Mouse (Mus musculus) heart, embryonic 10.5 days (tissue): Measurements from ENCODE around the gene Pcnx2. TPM values are rescaled to one million over a fixed set of nuclear protein-coding genes. Genes with fewer than 3 reads are reported as not detected.
A peak's percentile ranks its signal among the peaks of the same experiment; 100 is the strongest.

Experiments
- DNase-seq: peaks from one replicate; pipeline ENCODE4 v3.0.0-alpha.2; 2017; ENCODE audit warnings: low spot score
- H3K27ac ChIP-seq: fragments of 300-500 bp; sonication (generic); 2 replicates; pipeline ENCODE4 v1.5.1; 2016; ENCODE audit warnings: mild to moderate bottlenecking
- H3K27me3 ChIP-seq: fragments of 300-500 bp; sonication (generic); 2 replicates; pipeline ENCODE4 v1.6.1; 2016; ENCODE audit warnings: mild to moderate bottlenecking; ENCODE audit not compliant: poor library complexity, insufficient read depth, severe bottlenecking
- H3K36me3 ChIP-seq: fragments of 300-500 bp; sonication (generic); 2 replicates; pipeline ENCODE4 v1.6.1; 2016; ENCODE audit warnings: mild to moderate bottlenecking, moderate library complexity
- H3K4me1 ChIP-seq: fragments of 300-500 bp; sonication (generic); 2 replicates; pipeline ENCODE4 v1.6.1; 2016; ENCODE audit warnings: mild to moderate bottlenecking
- H3K4me3 ChIP-seq: fragments of 300-500 bp; sonication (generic); 2 replicates; pipeline ENCODE4 v1.5.1; 2016; ENCODE audit warnings: mild to moderate bottlenecking, moderate library complexity
- H3K9me3 ChIP-seq: fragments of 300-500 bp; sonication (generic); 2 replicates; pipeline ENCODE4 v1.6.1; 2016; ENCODE audit warnings: mild to moderate bottlenecking, moderate library complexity
- WGBS: fragments of 180-500 bp; shearing (Covaris S2); methylation state at CpG from one replicate; pipeline ENCODE4 v1.1.7; 2016; 5-methylcytosine and 5-hydroxymethylcytosine counted together
- polyA plus RNA-seq: library from polyadenylated mRNA; unstranded; fragments of >200 nt; fragmentation: Nextera tagmentation; extraction: Ambion mirVana; gene quantifications from 2 replicates; pipeline ENCODE4 v1.2.1, GENCODE M21; 2016

Gene Pcnx2
- polyA plus RNA-seq, 1 experiment from 2014 or later, result 0.44 TPM

DNA sequence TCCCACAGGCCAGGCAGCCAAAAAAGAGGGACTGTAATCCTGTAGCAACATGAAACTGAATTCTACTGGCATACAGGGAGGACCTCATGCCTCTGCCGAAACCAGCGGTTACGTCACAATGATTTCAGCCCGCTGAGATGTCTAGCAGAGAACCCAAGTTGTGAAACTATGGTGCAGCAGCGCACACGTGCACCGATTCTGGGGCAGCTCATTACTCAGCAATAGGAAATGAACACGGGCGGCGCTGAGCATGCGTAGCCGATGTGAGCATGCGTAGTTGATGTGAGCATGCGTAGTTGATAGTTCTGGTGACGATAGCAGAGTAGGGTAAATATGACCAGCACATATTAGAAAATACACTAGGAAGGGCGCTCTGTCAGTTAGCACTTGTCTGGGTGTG is 52.8 kb downstream of the Pcnx2 start:
- 95% methylated on average over 16 of the region's 16 CpGs for WGBS
- H3K36me3 ChIP-seq, result no peaks in the 10 kb centered on the region
- no peak overlapping the region for H3K4me3 ChIP-seq
- DNase-seq, result no peak
- H3K27me3 ChIP-seq, result no peaks in the 10 kb centered on the region
- H3K9me3 ChIP-seq, result no peaks in the 10 kb centered on the region
- H3K27ac ChIP-seq, result no peak overlapping the region
- H3K4me1 ChIP-seq, result peaks cover 17% of the 10 kb centered on the region

DNA sequence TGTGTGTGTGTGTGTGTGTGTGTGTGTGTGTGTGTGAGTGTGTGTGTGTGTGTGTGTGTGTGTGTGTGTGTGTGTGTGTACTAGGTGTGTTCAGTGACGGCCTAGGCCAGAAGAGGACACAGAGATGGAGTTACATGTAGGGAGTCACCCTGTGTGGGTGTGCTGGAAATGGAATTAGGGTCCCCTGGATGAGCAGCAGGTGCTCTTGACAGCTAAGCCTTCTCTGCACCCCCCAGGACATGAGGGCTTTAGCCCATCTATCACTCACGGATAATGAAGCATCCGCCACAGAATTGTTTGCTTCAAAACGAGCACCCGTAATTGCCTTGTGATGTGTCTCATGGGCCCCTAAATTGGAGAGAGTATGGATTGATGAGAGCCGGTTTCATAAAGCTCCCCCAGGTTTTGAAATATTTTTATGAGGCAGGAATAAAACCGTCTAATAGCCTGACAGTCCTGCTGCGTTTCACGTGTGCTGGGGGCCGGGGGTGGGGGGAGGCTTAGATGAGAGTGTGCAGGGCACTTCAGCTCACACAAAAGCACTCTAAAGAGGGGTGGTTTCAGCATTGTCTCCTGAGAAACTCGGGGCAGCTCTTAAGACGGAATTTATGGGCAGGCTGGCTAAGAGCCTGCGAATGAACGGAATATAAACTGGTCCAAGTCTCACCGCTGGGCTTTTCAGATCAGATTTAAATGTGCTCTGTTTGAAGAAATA is 54.8 kb downstream of the Pcnx2 start:
- Histone ChIP-seq H3K36me3 (no peaks in the 10 kb centered on the region), H3K4me1 (peaks cover 25% of the 10 kb centered on the region), H3K9me3 (no peaks in the 10 kb centered on the region), H3K4me3 (no peak overlapping the region), H3K27ac (no peak overlapping the region), H3K27me3 (no peaks in the 10 kb centered on the region)
- 80% methylated on average over 15 of the region's 15 CpGs for WGBS
- DNase-seq, result no peak

GRCm38 (mm10) chr8:125842158-125842557 is 56.0 kb downstream of the Pcnx2 start:
- WGBS, result 17% methylated on average over 7 of the region's 7 CpGs
- no peak for DNase-seq
- Histone ChIP-seq H3K27me3 (no peaks in the 10 kb centered on the region), H3K27ac (peak overlapping the region; percentile 0; the same call in 1 of the 2 replicates), H3K36me3 (no peaks in the 10 kb centered on the region), H3K4me3 (no peak overlapping the region), H3K9me3 (no peaks in the 10 kb centered on the region), H3K4me1 (peaks cover 25% of the 10 kb centered on the region)

- Histone ChIP-seq H3K36me3 (no peaks in the 10 kb centered on the region), H3K4me1 (peaks cover 69% of the 10 kb centered on the region), H3K27ac (no peak overlapping the region), H3K9me3 (no peaks in the 10 kb centered on the region), H3K4me3 (no peak overlapping the region), H3K27me3 (no peaks in the 10 kb centered on the region)
- WGBS, result 10% methylated on average over 2 of the region's 2 CpGs
- no peak for DNase-seq
Observed at GRCm38 (mm10) chr8:125824688-125825087, 73.4 kb downstream of the Pcnx2 start.

GRCm38 (mm10) chr8:125823719-125824118 is 74.4 kb downstream of the Pcnx2 start:
- Histone ChIP-seq H3K4me1 (peaks cover 75% of the 10 kb centered on the region), H3K27ac (peak overlapping the region; percentile 60; the same call in 1 of the 2 replicates), H3K9me3 (no peaks in the 10 kb centered on the region), H3K27me3 (no peaks in the 10 kb centered on the region), H3K4me3 (no peak overlapping the region), H3K36me3 (no peaks in the 10 kb centered on the region)
- DNase-seq, result no peak
- WGBS, result 34% methylated on average over 12 of the region's 12 CpGs

DNA sequence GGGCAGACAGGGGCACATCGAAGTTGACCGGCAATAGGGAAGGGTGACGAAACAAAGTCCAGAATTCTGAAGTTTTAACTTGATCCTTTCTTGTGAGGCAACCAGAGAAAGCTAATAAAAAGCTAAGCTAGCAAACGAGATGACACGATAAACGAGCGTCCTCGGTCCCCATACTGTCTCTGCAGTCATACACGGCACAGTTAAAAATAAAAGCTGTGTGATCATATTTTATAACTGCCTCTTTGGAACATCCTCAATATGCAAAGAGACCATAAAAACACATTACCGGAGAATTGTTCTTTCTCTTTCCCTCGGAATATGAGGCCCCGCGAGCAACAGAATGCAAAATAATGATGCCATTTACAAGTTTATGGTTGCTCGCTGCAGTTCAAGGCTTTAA is 76.1 kb downstream of the Pcnx2 start:
- Histone ChIP-seq H3K27me3 (no peaks in the 10 kb centered on the region), H3K4me3 (no peak overlapping the region), H3K36me3 (no peaks in the 10 kb centered on the region), H3K4me1 (peaks cover 64% of the 10 kb centered on the region), H3K27ac (no peak overlapping the region; the same call in 1 of the 2 replicates), H3K9me3 (no peaks in the 10 kb centered on the region)
- 88% methylated on average over 14 of the region's 14 CpGs for WGBS
- no peak for DNase-seq

DNA sequence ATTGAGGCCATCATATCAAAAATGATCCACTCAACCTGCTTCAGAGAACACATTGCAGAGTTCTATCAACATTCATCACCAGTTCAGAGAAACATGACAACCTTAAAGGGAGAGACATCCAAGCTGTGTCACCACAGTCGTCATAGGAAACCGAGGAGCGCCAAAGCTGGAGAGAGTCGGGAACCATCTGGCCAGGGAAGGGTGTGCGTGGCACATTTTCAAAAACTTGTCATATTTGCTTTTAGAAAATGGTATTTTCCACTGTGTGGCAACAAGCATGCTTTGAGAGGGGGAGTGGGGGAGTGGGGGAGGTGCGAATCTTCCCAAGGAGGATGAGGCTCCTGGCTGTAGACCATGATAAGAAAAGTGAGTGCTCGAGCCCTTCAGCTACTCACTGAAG is 78.3 kb downstream of the Pcnx2 start:
- H3K27me3 ChIP-seq, result no peaks in the 10 kb centered on the region
- no peak overlapping the region for H3K4me3 ChIP-seq
- H3K4me1 ChIP-seq, result peaks cover 48% of the 10 kb centered on the region
- no peaks in the 10 kb centered on the region for H3K9me3 ChIP-seq
- DNase-seq, result no peak
- no peak overlapping the region for H3K27ac ChIP-seq
- H3K36me3 ChIP-seq, result no peaks in the 10 kb centered on the region
- 55% methylated on average over 7 of the region's 7 CpGs for WGBS

- no peaks in the 10 kb centered on the region for H3K36me3 ChIP-seq
- 63% methylated on average over 9 of the region's 9 CpGs for WGBS
Observed at GRCm38 (mm10) chr8:125818796-125819195, 79.3 kb downstream of the Pcnx2 start.

DNA sequence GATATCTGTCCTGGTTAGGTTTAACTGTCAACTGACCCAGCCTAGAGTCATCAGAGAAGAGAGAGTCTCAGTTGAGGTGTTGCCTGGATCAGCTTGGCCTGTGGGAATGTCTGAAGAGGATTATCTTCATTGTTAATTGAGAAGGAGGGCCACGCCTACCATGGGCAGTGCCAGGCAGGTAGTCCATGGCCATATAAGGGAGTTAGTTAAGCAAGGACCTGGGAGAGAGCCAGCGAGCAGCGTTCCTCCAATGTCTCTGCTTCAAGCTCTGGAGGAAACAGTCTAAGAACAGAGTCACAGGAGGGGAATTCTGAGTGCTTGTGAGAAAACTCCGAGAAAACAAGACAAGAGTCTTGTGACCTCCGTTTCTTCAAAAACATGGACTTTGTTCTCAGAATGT is 81.4 kb downstream of the Pcnx2 start:
- no peak overlapping the region for H3K4me3 ChIP-seq
- WGBS, result 73% methylated on average over 5 of the region's 5 CpGs
- H3K4me1 ChIP-seq, result peaks cover 22% of the 10 kb centered on the region
- no peaks in the 10 kb centered on the region for H3K36me3 ChIP-seq
- H3K27me3 ChIP-seq, result no peaks in the 10 kb centered on the region
- no peaks in the 10 kb centered on the region for H3K9me3 ChIP-seq
- H3K27ac ChIP-seq, result no peak overlapping the region
- DNase-seq, result no peak

More at GRCm38 (mm10) chr8:125818796-125819195, 79.3 kb downstream of the Pcnx2 start:
- H3K4me3 ChIP-seq, result no peak overlapping the region
- no peak for DNase-seq
- no peaks in the 10 kb centered on the region for H3K9me3 ChIP-seq
- H3K4me1 ChIP-seq, result peaks cover 40% of the 10 kb centered on the region
- peak overlapping the region; percentile 24; the same call in 1 of the 2 replicates for H3K27ac ChIP-seq
- no peaks in the 10 kb centered on the region for H3K27me3 ChIP-seq

DNA sequence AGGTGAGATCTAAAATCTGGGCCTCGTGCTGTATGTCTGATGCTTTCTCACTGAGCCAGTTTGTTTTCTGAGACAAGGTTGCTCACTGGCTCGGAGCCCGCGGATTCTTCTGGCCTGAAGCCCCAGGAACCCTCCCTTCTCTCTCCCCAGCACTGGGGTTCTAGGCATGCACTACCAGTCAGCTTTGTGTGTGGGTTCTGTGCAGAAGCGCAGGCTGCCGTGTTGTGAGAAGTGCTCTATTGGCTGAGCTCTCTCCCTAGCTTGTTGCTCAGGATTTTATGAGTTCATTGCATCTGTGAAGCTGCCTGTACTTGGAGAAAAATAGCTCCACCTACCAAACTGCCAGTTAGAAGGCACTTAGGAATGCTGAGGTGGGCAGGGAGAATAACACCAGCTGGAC is 89.3 kb downstream of the Pcnx2 start:
- no peaks in the 10 kb centered on the region for H3K27me3 ChIP-seq
- H3K36me3 ChIP-seq, result no peaks in the 10 kb centered on the region
- no peaks in the 10 kb centered on the region for H3K9me3 ChIP-seq
- no peak for DNase-seq
- 87% methylated on average over 6 of the region's 6 CpGs for WGBS
- 0 out of 2 replicates have a peak overlapping the region, but pooled peaks have one; percentile 47 for H3K27ac ChIP-seq
- no peak overlapping the region for H3K4me3 ChIP-seq
- peaks cover 9% of the 10 kb centered on the region; the same call in 1 of the 2 replicates for H3K4me1 ChIP-seq

GRCm38 (mm10) chr8:125807905-125808310 is 90.2 kb downstream of the Pcnx2 start:
- no peak overlapping the region for H3K4me3 ChIP-seq
- no peaks in the 10 kb centered on the region for H3K36me3 ChIP-seq
- no peaks in the 10 kb centered on the region for H3K27me3 ChIP-seq
- peak overlapping the region; percentile 67 for H3K27ac ChIP-seq
- peaks cover 9% of the 10 kb centered on the region; the same call in 1 of the 2 replicates for H3K4me1 ChIP-seq
- DNase-seq, result no peak
- WGBS, result 79% methylated on average over 12 of the region's 12 CpGs
- H3K9me3 ChIP-seq, result no peaks in the 10 kb centered on the region

DNA sequence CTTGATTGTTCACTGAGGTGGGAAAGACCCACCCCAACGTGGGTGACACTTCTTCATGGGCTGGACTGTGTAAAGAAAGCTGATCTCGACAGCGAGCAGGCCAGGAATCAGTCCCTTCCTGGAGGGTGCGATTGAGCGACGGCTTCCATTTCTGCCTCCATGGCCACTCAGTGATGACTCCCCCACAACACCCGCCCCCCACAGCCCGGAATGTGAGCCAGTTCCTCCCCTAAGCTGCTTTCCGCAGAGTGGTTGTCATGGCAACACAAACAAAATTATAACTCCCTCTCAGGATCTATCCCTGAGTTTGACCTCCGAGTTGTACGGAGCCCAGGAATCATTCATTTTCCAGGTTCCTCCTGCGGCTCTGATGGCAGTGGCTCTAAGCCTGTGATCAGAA is 91.7 kb downstream of the Pcnx2 start:
- WGBS, result 87% methylated on average over 12 of the region's 12 CpGs

DNA sequence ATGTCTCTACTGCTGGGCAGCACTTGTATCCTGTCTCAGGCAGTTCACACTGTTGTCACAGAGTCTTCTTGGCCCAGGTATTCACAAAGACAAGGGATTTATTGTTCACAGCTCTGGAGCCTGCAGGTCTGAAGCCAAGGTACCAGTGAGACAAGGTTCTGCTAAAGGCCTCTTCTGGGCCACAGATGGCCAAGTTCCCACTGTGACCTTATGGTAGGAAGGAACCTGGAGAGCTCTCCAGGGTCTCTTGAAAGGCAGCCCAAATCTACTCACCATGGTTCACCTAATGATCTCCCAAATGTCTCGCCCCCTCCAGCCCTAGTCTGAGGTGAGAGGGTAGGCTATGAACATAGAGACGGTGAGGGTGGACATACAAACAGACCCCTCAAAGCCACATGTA is 101.1 kb downstream of the Pcnx2 start:
- H3K27ac ChIP-seq, result no peak overlapping the region
- no peak for DNase-seq
- H3K4me3 ChIP-seq, result no peak overlapping the region
- H3K9me3 ChIP-seq, result no peaks in the 10 kb centered on the region
- no peaks in the 10 kb centered on the region for H3K27me3 ChIP-seq
- H3K4me1 ChIP-seq, result peaks cover 10% of the 10 kb centered on the region; the same call in 1 of the 2 replicates
- H3K36me3 ChIP-seq, result no peaks in the 10 kb centered on the region
- 88% methylated on average over 2 of the region's 2 CpGs for WGBS

More for the DNA sequence above, 91.7 kb downstream of the Pcnx2 start:
- Histone ChIP-seq H3K27me3 (no peaks in the 10 kb centered on the region), H3K36me3 (no peaks in the 10 kb centered on the region), H3K9me3 (no peaks in the 10 kb centered on the region), H3K27ac (no peak overlapping the region), H3K4me1 (peaks cover 9% of the 10 kb centered on the region; the same call in 1 of the 2 replicates), H3K4me3 (no peak overlapping the region)
- DNase-seq, result no peak
